Mouse (Mus musculus): ENCODE results near the gene Slc1a7.

The Slc1a7 gene

GRCm38 (mm10) chr4:107971162-107971561 lies 3.0 kb downstream of the Slc1a7 start:
- DNase-seq: no peak

- DNase-seq: no peak
These were observed 6.4 kb downstream of the Slc1a7 start for GRCm38 (mm10) chr4:107974527-107974926.

GRCm38 (mm10) chr4:107975004-107975403 lies 6.9 kb downstream of the Slc1a7 start:
- DNase-seq: no peak

GRCm38 (mm10) chr4:107977593-107977992 lies 9.5 kb downstream of the Slc1a7 start:
- DNase-seq: no peak

GRCm38 (mm10) chr4:107979530-107979929 lies 11.4 kb downstream of the Slc1a7 start:
- no peak for DNase-seq

GRCm38 (mm10) chr4:107980002-107980600 lies 12.0 kb downstream of the Slc1a7 start:
- DNase-seq: no peak

GRCm38 (mm10) chr4:107983717-107984116 lies 15.6 kb downstream of the Slc1a7 start:
- DNase-seq: no peak

GRCm38 (mm10) chr4:107984282-107984981 lies 16.3 kb downstream of the Slc1a7 start:
- DNase-seq: peak; percentile 67

- no peak for DNase-seq
These were observed 17.7 kb downstream of the Slc1a7 start for GRCm38 (mm10) chr4:107985812-107986211.

- no peak for DNase-seq
These were observed 18.4 kb downstream of the Slc1a7 start for GRCm38 (mm10) chr4:107986386-107987168.

GRCm38 (mm10) chr4:107988931-107989330 lies 20.8 kb downstream of the Slc1a7 start:
- no peak for DNase-seq

GRCm38 (mm10) chr4:107990818-107991217 lies 22.7 kb downstream of the Slc1a7 start:
- DNase-seq: no peak

- no peak for DNase-seq
These were observed 23.7 kb downstream of the Slc1a7 start for GRCm38 (mm10) chr4:107991879-107992278.

- DNase-seq: no peak
These were observed 26.9 kb downstream of the Slc1a7 start for GRCm38 (mm10) chr4:107995011-107995410.

GRCm38 (mm10) chr4:107995727-107996126 lies 27.6 kb downstream of the Slc1a7 start:
- no peak for DNase-seq

- no peak for DNase-seq
These were observed 28.4 kb downstream of the Slc1a7 start for GRCm38 (mm10) chr4:107996418-107996986.

- DNase-seq: no peak
These were observed 30.7 kb downstream of the Slc1a7 start for GRCm38 (mm10) chr4:107998641-107999332.

GRCm38 (mm10) chr4:107999380-107999779 lies 31.2 kb downstream of the Slc1a7 start:
- DNase-seq: no peak

- DNase-seq: no peak
These were observed 37.2 kb downstream of the Slc1a7 start for GRCm38 (mm10) chr4:108005328-108005727.

- no peak for DNase-seq
These were observed 39.5 kb downstream of the Slc1a7 start for GRCm38 (mm10) chr4:108007532-108008103.

GRCm38 (mm10) chr4:108008541-108008940 lies 40.4 kb downstream of the Slc1a7 start:
- no peak for DNase-seq

- DNase-seq: no peak
These were observed 46.3 kb downstream of the Slc1a7 start for GRCm38 (mm10) chr4:108014466-108014865.
